Mouse (Mus musculus) heart, embryonic 13.5 days (tissue): ENCODE data around the gene Gm17660. TPM values are rescaled to one million over a fixed set of nuclear protein-coding genes. Genes with fewer than 3 reads are reported as not detected.
A peak's percentile ranks its signal among the peaks of the same experiment; 100 is the strongest.

Source experiments
- ATAC-seq: fragments of 200-750 bp; cut with Nextera tagmentation; 2 replicates; pipeline ENCODE4 v1.8.0; 2017; ENCODE audit warnings: moderate TSS enrichment; ENCODE audit not compliant: insufficient number of reproducible peaks, low FRiP score, low TSS enrichment; ENCODE audit errors: extremely low read depth
- H3K27ac ChIP-seq: fragments of 300-500 bp; sonication (generic); replicated peaks from 2 replicates; pipeline ENCODE4 v1.5.1; 2015; ENCODE audit warnings: moderate library complexity, mild to moderate bottlenecking, inconsistent platforms
- H3K27me3 ChIP-seq: fragments of 300-500 bp; sonication (generic); replicated peaks from 2 replicates; pipeline ENCODE4 v1.6.1; 2015; ENCODE audit warnings: mild to moderate bottlenecking, inconsistent platforms
- H3K36me3 ChIP-seq: fragments of 300-500 bp; sonication (generic); 2 replicates; pipeline ENCODE4 v1.6.1; 2015; ENCODE audit warnings: mild to moderate bottlenecking, inconsistent platforms
- H3K4me1 ChIP-seq: fragments of 300-500 bp; sonication (generic); 2 replicates; pipeline ENCODE4 v1.6.1; 2015; ENCODE audit warnings: inconsistent platforms
- H3K4me2 ChIP-seq: fragments of 300-500 bp; sonication (generic); 2 replicates; pipeline ENCODE4 v1.6.1; 2015; ENCODE audit warnings: inconsistent platforms, mild to moderate bottlenecking, moderate library complexity
- H3K4me3 ChIP-seq: fragments of 300-500 bp; sonication (generic); 2 replicates; pipeline ENCODE4 v1.5.1; 2015; ENCODE audit warnings: moderate library complexity, mild to moderate bottlenecking, inconsistent platforms
- H3K9ac ChIP-seq: fragments of 300-500 bp; sonication (generic); 2 replicates; pipeline ENCODE4 v1.6.1; 2015; ENCODE audit warnings: inconsistent platforms, mild to moderate bottlenecking, moderate library complexity
- H3K9me3 ChIP-seq: fragments of 300-500 bp; sonication (generic); 2 replicates; pipeline ENCODE4 v1.6.1; 2016; ENCODE audit warnings: inconsistent platforms
- WGBS: fragments of 180-500 bp; shearing (Covaris S2); methylation state at CpG from one replicate; pipeline ENCODE4 v1.1.7; 2015; ENCODE audit warnings: mixed read lengths; 5-methylcytosine and 5-hydroxymethylcytosine counted together
- polyA plus RNA-seq: library from polyadenylated mRNA; unstranded; fragments of >200 nt; fragmentation: Nextera tagmentation; extraction: Ambion mirVana; gene quantifications from 2 replicates; pipeline ENCODE4 v1.2.1, GENCODE M21; 2015

Gene Gm17660
- polyA plus RNA-seq, 1 experiment from 2014 or later: not detected

DNA sequence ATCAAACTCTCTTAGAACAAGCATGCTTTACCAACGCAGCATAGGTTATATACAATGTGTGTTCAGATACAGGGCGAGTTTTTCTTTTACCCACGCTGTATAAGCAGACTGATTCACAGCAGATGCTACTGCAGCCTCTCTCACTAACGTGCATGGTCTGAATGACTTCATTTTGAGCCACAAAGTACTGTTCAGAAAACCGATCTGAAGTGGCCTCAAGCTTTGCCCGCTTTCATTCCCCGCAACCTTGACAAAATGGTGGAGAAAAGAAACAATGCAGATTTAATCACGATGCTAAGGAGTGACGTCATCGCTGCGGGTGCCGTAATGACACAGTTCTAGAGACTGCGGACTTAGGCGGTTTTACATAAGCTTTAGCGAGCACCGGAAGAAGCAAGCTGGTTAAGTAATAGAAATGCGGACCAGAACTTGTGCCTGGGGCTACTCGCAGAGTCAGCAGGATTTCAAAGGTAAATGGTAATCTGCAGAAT lies 31.5 kb upstream of the Gm17660 start:
- ATAC-seq: no peak
- Histone ChIP-seq H3K27me3 (no peaks in the 10 kb centered on the region), H3K4me2 (peak overlapping the region; percentile 59), H3K27ac (peak overlapping the region; percentile 78), H3K4me3 (peak overlapping the region; percentile 12; the same call in 1 of the 2 replicates), H3K9me3 (no peaks in the 10 kb centered on the region), H3K4me1 (peaks cover 66% of the 10 kb centered on the region), H3K9ac (peak overlapping the region; percentile 30), H3K36me3 (no peaks in the 10 kb centered on the region)
- 29% methylated on average over 18 of the region's 18 CpGs for WGBS

DNA sequence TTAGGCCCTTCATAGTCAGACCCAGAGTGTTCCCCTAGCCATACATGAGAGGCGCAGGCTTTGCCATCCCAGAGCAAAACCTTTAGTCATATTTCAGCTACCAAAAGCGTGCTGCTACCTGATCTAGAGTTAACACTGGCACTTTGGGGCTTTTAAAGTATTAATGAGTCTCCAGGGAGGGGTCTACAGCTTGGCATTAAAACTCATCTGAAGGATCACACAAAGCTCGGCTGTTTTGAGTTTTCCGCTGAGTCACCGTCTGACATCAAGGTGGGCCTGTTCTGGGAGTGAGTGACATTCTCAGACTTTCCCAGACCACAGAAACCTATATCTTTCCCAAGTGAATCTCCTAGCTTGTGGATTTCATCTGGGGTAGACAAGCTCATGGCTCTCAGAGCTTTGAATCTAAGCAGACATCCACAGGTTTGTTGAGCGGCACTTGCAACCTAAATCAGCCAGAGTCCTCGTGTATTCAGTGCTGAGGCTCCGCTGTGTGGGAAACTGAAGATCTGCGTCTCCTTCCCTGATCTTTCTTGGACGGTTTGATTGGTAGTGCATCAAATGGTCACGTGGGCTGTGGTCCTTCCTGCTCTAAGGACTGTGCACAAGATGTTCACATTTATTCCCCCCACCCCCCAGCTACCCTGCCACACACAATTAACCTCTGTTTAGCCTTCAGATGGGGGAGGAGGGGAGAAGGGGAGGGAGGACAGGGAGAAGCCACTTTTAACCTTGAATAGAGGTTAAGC lies 30.9 kb upstream of the Gm17660 start:
- H3K4me1 ChIP-seq: peaks cover 65% of the 10 kb centered on the region
- no peaks in the 10 kb centered on the region for H3K27me3 ChIP-seq
- H3K27ac ChIP-seq: peak overlapping the region; percentile 78
- H3K4me2 ChIP-seq: peak overlapping the region; percentile 59
- H3K9ac ChIP-seq: peak overlapping the region; percentile 30
- no peak for ATAC-seq
- H3K4me3 ChIP-seq: no peak overlapping the region
- H3K9me3 ChIP-seq: no peaks in the 10 kb centered on the region
- no peaks in the 10 kb centered on the region for H3K36me3 ChIP-seq
- WGBS: 54% methylated on average over 11 of the region's 11 CpGs

DNA sequence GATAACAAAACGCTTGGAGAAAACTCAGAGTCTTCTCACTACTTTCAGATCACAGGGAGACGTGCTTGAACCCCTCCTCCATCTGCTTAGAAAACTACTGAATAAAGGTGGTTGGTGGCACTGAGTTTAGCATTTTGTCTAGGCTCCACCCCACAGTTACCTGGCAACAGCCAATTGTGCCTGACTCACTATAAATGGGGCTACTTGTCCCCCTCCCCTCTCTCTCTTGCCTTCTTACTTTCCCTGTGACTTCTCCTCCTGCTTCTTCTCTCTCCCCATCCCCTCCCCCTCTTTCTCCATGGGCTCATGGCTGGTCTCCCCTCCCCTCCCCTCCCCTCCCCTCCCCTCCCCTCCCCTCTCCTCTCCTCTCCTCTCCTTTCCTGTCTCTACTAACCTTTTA lies 26.7 kb upstream of the Gm17660 start:
- WGBS: 62% methylated on average over 2 of the region's 2 CpGs
- Histone ChIP-seq H3K4me3 (no peak overlapping the region), H3K36me3 (no peaks in the 10 kb centered on the region), H3K4me2 (no peak overlapping the region), H3K27ac (no peak overlapping the region), H3K9ac (no peak overlapping the region), H3K27me3 (no peaks in the 10 kb centered on the region), H3K4me1 (peaks cover 41% of the 10 kb centered on the region), H3K9me3 (no peaks in the 10 kb centered on the region)
- ATAC-seq: no peak

DNA sequence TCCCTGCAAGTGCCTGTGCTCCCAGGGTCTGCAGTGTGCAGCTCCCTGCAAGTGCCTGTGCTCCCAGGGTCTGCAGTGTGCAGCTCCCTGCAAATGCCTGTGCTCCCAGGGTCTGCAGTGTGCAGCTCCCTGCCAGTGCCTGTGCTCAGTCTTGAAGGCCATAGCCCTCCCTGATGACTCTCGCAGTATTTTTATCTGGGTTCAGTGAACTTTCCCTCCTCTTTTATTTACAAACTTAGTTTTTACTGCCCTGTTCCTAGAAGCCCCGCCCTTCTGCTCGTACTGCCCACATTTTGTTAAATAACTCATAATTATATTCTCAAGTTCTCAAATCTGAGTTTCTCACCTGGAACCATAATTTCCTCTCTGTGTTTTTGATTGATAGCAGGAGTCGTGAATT lies 25.8 kb upstream of the Gm17660 start:
- Histone ChIP-seq H3K4me2 (no peak overlapping the region), H3K27me3 (no peaks in the 10 kb centered on the region), H3K9ac (no peak overlapping the region), H3K27ac (no peak overlapping the region), H3K4me1 (peaks cover 37% of the 10 kb centered on the region), H3K36me3 (no peaks in the 10 kb centered on the region), H3K4me3 (no peak overlapping the region), H3K9me3 (no peaks in the 10 kb centered on the region)
- no peak for ATAC-seq
- 61% methylated on average over 4 of the region's 4 CpGs for WGBS

- peak overlapping the region; percentile 52 for H3K9ac ChIP-seq
- H3K36me3 ChIP-seq: no peaks in the 10 kb centered on the region
- H3K27me3 ChIP-seq: no peaks in the 10 kb centered on the region
- H3K4me3 ChIP-seq: no peak overlapping the region
- H3K9me3 ChIP-seq: no peaks in the 10 kb centered on the region
- peaks cover 29% of the 10 kb centered on the region for H3K4me1 ChIP-seq
- no peak for ATAC-seq
- H3K27ac ChIP-seq: no peak overlapping the region
- WGBS: 25% methylated on average over 10 of the region's 10 CpGs
- no peak overlapping the region for H3K4me2 ChIP-seq
These were observed 24.5 kb upstream of the Gm17660 start for GRCm38 (mm10) chr5:104101678-104102531.

- ATAC-seq: no peak
- H3K4me1 ChIP-seq: peaks cover 19% of the 10 kb centered on the region
- H3K36me3 ChIP-seq: peaks cover 3% of the 10 kb centered on the region; the same call in 1 of the 2 replicates
- no peak overlapping the region for H3K9ac ChIP-seq
- 55% methylated on average over 16 of the region's 16 CpGs for WGBS
- peak overlapping the region; percentile 52 for H3K4me2 ChIP-seq
- no peak overlapping the region for H3K4me3 ChIP-seq
- H3K9me3 ChIP-seq: no peaks in the 10 kb centered on the region
- H3K27me3 ChIP-seq: no peaks in the 10 kb centered on the region
- H3K27ac ChIP-seq: peak overlapping the region; percentile 53; the same call in 1 of the 2 replicates
These were observed 18.9 kb upstream of the Gm17660 start for GRCm38 (mm10) chr5:104096078-104096938.

- no peak for ATAC-seq
- peaks cover 19% of the 10 kb centered on the region for H3K4me1 ChIP-seq
- 42% methylated on average over 11 of the region's 11 CpGs for WGBS
- H3K27me3 ChIP-seq: no peaks in the 10 kb centered on the region
- peak overlapping the region; percentile 53 for H3K27ac ChIP-seq
- peaks cover 3% of the 10 kb centered on the region; the same call in 1 of the 2 replicates for H3K36me3 ChIP-seq
- peak overlapping the region; percentile 52 for H3K4me2 ChIP-seq
- H3K4me3 ChIP-seq: peak overlapping the region; percentile 6; the same call in 1 of the 2 replicates
- H3K9ac ChIP-seq: 0 out of 2 replicates have a peak overlapping the region, but pooled peaks have one; percentile 12
- H3K9me3 ChIP-seq: no peaks in the 10 kb centered on the region
These were observed 18.1 kb upstream of the Gm17660 start for GRCm38 (mm10) chr5:104095416-104096077.

DNA sequence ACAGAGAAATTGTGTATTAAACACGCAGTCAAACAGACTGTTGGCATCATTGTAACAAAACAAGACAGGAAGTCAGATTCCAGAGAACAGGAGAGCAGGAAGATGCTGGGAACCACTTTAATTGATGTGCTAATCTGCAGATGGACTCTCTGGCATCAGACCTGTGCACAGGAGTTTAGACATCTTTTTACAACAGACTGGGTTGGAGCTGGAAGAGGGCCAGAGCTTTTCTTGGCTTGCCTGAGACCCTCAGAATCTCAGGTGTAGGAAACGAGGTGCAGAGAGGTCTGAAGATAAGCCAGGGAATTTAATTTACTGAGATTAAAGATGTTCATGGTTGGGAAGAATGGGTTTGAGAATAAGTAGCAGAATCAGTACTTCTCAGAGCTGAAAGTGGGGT lies 12.3 kb upstream of the Gm17660 start:
- 56% methylated on average over 2 of the region's 2 CpGs for WGBS
- no peak overlapping the region for H3K9ac ChIP-seq
- peaks cover 12% of the 10 kb centered on the region for H3K36me3 ChIP-seq
- H3K4me3 ChIP-seq: no peak overlapping the region
- no peak overlapping the region for H3K4me2 ChIP-seq
- H3K27ac ChIP-seq: no peak overlapping the region
- no peak for ATAC-seq
- H3K27me3 ChIP-seq: no peaks in the 10 kb centered on the region
- peaks cover 5% of the 10 kb centered on the region; the same call in 1 of the 2 replicates for H3K4me1 ChIP-seq
- H3K9me3 ChIP-seq: 0 out of 2 replicates have a peak, but pooled peaks cover 3% of the 10 kb centered on the region

DNA sequence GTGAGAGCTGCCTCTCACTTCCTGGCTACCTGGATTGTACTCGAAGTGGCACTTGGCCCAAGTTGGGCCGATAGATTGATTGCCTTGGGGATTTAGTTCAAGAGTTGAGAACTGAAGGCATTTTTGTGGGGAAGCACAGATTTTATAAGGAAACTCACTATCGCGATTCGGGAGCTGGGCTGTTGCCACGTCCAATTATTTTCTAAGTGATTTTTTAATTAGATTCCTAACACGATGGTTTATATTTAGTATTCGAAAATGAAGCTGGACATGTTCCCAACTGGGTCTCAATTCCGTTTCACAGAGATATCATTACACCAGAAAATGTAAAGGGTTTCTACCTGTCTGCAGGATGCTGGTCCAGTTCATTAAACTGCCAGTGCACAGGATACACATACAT lies 8.0 kb upstream of the Gm17660 start:
- no peak overlapping the region for H3K4me2 ChIP-seq
- no peak overlapping the region for H3K4me3 ChIP-seq
- no peak overlapping the region for H3K9ac ChIP-seq
- peaks cover 9% of the 10 kb centered on the region for H3K36me3 ChIP-seq
- H3K4me1 ChIP-seq: peaks cover 5% of the 10 kb centered on the region; the same call in 1 of the 2 replicates
- 0 out of 2 replicates have a peak, but pooled peaks cover 3% of the 10 kb centered on the region for H3K9me3 ChIP-seq
- H3K27me3 ChIP-seq: no peaks in the 10 kb centered on the region
- WGBS: 83% methylated on average over 9 of the region's 9 CpGs
- ATAC-seq: no peak
- H3K27ac ChIP-seq: no peak overlapping the region

DNA sequence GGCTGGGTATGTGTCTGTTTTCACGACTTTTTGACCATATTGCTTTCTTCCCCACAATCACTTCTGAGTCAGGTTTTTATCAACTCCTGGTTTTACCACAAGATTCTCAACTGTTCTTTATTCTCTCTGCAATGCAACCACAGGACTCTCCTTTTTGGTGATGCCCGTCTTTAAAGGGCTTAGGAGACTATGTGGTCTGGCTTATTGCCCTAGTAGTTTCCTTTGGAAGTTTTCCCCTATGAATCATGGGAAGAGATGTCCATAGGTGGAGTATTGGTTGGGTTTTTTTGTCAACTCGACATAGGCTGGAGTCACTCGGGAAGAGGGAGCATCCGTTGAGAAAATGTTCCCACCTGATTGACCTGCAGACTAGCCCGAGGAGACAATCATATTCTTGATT lies 3.3 kb upstream of the Gm17660 start:
- H3K27me3 ChIP-seq: no peaks in the 10 kb centered on the region; the same call in 1 of the 2 replicates
- H3K36me3 ChIP-seq: no peaks in the 10 kb centered on the region; the same call in 1 of the 2 replicates
- no peaks in the 10 kb centered on the region for H3K9me3 ChIP-seq
- H3K27ac ChIP-seq: no peak overlapping the region
- WGBS: 73% methylated on average over 6 of the region's 6 CpGs
- no peak overlapping the region for H3K4me3 ChIP-seq
- no peak for ATAC-seq
- peaks cover 11% of the 10 kb centered on the region for H3K4me1 ChIP-seq
- H3K4me2 ChIP-seq: no peak overlapping the region
- H3K9ac ChIP-seq: no peak overlapping the region
